ENCODE assay signal across 8 mouse cellular contexts in genomic region chr17:27564391-27565162, GRCm38 (mm10). TPM values are rescaled to one million over a fixed set of nuclear protein-coding genes. Genes with fewer than 3 reads are reported as not detected.
A peak's percentile ranks its signal among the peaks of the same experiment; 100 is the strongest.
DNase-seq lines count a peak whose midpoint lies in the region; ATAC-seq and TF ChIP-seq lines count a peak whose summit lies in the region.

No protein-coding gene starts in this region.

- peak; percentile 38 to 52 (median 42); a peak in 5 of 6 replicates for TF ChIP-seq CTCF in MEL (IDR thresholded peaks at IDR 0.05 in 2 of 3, conservative IDR thresholded peaks at IDR 0.05 in 1 of 3; ENCODE audit: control insufficient read depth in 1 of 3, insufficient read depth in 1 of 3, low read depth in 2 of 3, low read length in 3 of 3, poor library complexity in 1 of 3, severe bottlenecking in 1 of 3)

- peak overlapping the region; percentile 29; the same call in 1 of the 2 replicates for H3K27ac ChIP-seq in MEL (ENCODE audit: control insufficient read depth, low read depth, low read length)
- peak overlapping the region; percentile 88 for H3K27ac ChIP-seq in forebrain, embryonic 10.5 days
- H3K27ac ChIP-seq in limb, embryonic 11.5 days (replicated peaks; ENCODE audit: low read depth, low read length): peak overlapping the region; percentile 18; the same call in 1 of the 2 replicates
- no peak overlapping the region for H3K27ac ChIP-seq in neural tube, embryonic 12.5 days

- no peak for TF ChIP-seq EP300 in MEL (IDR thresholded peaks at IDR 0.05; ENCODE audit: low read depth in 1 of 2, low read length in 2 of 2)

- peaks cover 5 to 18% of the 10 kb centered on the region in 2 experiments for H3K36me3 ChIP-seq in MEL (ENCODE audit: control insufficient read depth in 1 of 2, insufficient read depth in 2 of 2, low read length in 2 of 2)
- peaks cover 40% of the 10 kb centered on the region for H3K36me3 ChIP-seq in forebrain, embryonic 10.5 days (replicated peaks)
- peaks cover 16% of the 10 kb centered on the region; the same call in 1 of the 2 replicates for H3K36me3 ChIP-seq in limb, embryonic 11.5 days (ENCODE audit: control insufficient read depth, insufficient read depth, low read length)
- peaks cover 16% of the 10 kb centered on the region for H3K36me3 ChIP-seq in neural tube, embryonic 12.5 days

- H3K4me2 ChIP-seq in limb, embryonic 11.5 days (ENCODE audit: low read depth, severe bottlenecking): peak overlapping the region; percentile 91
- peak overlapping the region; percentile 92 for H3K4me2 ChIP-seq in neural tube, embryonic 12.5 days (replicated peaks)

- H3K9me3 ChIP-seq in MEL (replicated peaks; ENCODE audit: insufficient read depth, low read length): no peaks in the 10 kb centered on the region
- H3K9me3 ChIP-seq in forebrain, embryonic 10.5 days: no peaks in the 10 kb centered on the region
- no peaks in the 10 kb centered on the region for H3K9me3 ChIP-seq in limb, embryonic 11.5 days (ENCODE audit: control insufficient read depth, low read length)
- H3K9me3 ChIP-seq in neural tube, embryonic 12.5 days: no peaks in the 10 kb centered on the region

- WGBS in forebrain, embryonic 10.5 days: 8% methylated on average over 20 of the region's 20 CpGs
- 11% methylated on average over 20 of the region's 20 CpGs for WGBS in limb, embryonic 11.5 days
- 10% methylated on average over 20 of the region's 20 CpGs for WGBS in neural tube, embryonic 12.5 days

- H3K4me3 ChIP-seq in MEL (ENCODE audit: control insufficient read depth in 1 of 2, insufficient read depth in 1 of 2, low read depth in 2 of 2, low read length in 2 of 2): peak overlapping the region; percentile 60 to 85
- peak overlapping the region; percentile 68 for H3K4me3 ChIP-seq in forebrain, embryonic 10.5 days
- peak overlapping the region; percentile 45; the same call in 1 of the 2 replicates for H3K4me3 ChIP-seq in limb, embryonic 11.5 days (ENCODE audit: low read depth, low read length)
- H3K4me3 ChIP-seq in neural tube, embryonic 12.5 days: peak overlapping the region; percentile 56

- no peaks in the 10 kb centered on the region for H3K27me3 ChIP-seq in MEL (ENCODE audit: control insufficient read depth in 1 of 2, insufficient read depth in 2 of 2, low read length in 2 of 2)
- H3K27me3 ChIP-seq in forebrain, embryonic 10.5 days (ENCODE audit: poor library complexity, severe bottlenecking): peaks cover 18% of the 10 kb centered on the region
- no peaks in the 10 kb centered on the region for H3K27me3 ChIP-seq in limb, embryonic 11.5 days (ENCODE audit: control insufficient read depth, insufficient read depth, low read length)
- H3K27me3 ChIP-seq in neural tube, embryonic 12.5 days (replicated peaks): no peaks in the 10 kb centered on the region

- H3K79me2 ChIP-seq in MEL (ENCODE audit: control insufficient read depth, insufficient read depth, low read length, poor library complexity): peaks cover 14% of the 10 kb centered on the region

- no peak for TF ChIP-seq RAD21 in MEL (IDR thresholded peaks at IDR 0.05; ENCODE audit: low read depth, low read length)

- H3K9ac ChIP-seq in MEL (ENCODE audit: control insufficient read depth, low read depth, low read length, poor library complexity, severe bottlenecking): peak overlapping the region; percentile 72
- H3K9ac ChIP-seq in limb, embryonic 11.5 days (ENCODE audit: low read length): no peak overlapping the region
- H3K9ac ChIP-seq in neural tube, embryonic 12.5 days: peak overlapping the region; percentile 65

- ATAC-seq in limb, embryonic 11.5 days (ENCODE audit: insufficient number of reproducible peaks, low FRiP score, low TSS enrichment, low read depth): no peak
- no peak for ATAC-seq in neural tube, embryonic 12.5 days (ENCODE audit: low FRiP score, low read depth)

- peak; percentile 32 for DNase-seq in kidney, adult 18-20 months
- no peak for DNase-seq in kidney, postnatal 25 days
- peak; percentile 69 for DNase-seq in MEL (ENCODE audit: low read depth, low spot score)
- peak; percentile 53 for DNase-seq in forebrain, embryonic 10.5 days (ENCODE audit: extremely low spot score, low spot score)
- peak; percentile 65 for DNase-seq in limb, embryonic 11.5 days (ENCODE audit: low spot score)
- no peak for DNase-seq in ovary, adult 18-20 months (ENCODE audit: low spot score)
- DNase-seq in urinary bladder, postnatal 4 days (ENCODE audit: low spot score in 2 of 2): no peak

- peaks cover 2 to 19% of the 10 kb centered on the region in 2 experiments for H3K4me1 ChIP-seq in MEL (ENCODE audit: control insufficient read depth in 1 of 2, insufficient read depth in 2 of 2, low read length in 2 of 2)
- H3K4me1 ChIP-seq in forebrain, embryonic 10.5 days: peaks cover 62% of the 10 kb centered on the region
- H3K4me1 ChIP-seq in limb, embryonic 11.5 days (ENCODE audit: control insufficient read depth, insufficient read depth, low read length): peaks cover 25% of the 10 kb centered on the region
- H3K4me1 ChIP-seq in neural tube, embryonic 12.5 days: peaks cover 27% of the 10 kb centered on the region

- peak in 1 of 2 experiments; percentile 2; a peak in 1 of 4 replicates for TF ChIP-seq POLR2A in MEL (IDR thresholded peaks at IDR 0.05; ENCODE audit: control insufficient read depth in 1 of 2, insufficient read depth in 1 of 2, low read depth in 1 of 2, low read length in 2 of 2, poor library complexity in 1 of 2)

TF ChIP-seq in MEL, 35 proteins besides CTCF, POLR2A, EP300 and RAD21:
- peak; percentile 92 for TF ChIP-seq POLR2AphosphoS2 (IDR thresholded peaks at IDR 0.05; ENCODE audit: low read length)
- TF ChIP-seq ZMIZ1 (IDR thresholded peaks at IDR 0.05; ENCODE audit: low read depth, low read length): peak; percentile 16; the same call in 1 of the 2 replicates
- 0 out of 2 replicates have a peak, but pooled peaks have one; percentile 33 for TF ChIP-seq MYB (IDR thresholded peaks at IDR 0.05; ENCODE audit: low read depth, low read length)
- TF ChIP-seq HCFC1 (IDR thresholded peaks at IDR 0.05; ENCODE audit: low read depth, low read length): 0 out of 2 replicates have a peak, but pooled peaks have one; percentile 23
- no peak for TF ChIP-seq CHD1 (IDR thresholded peaks at IDR 0.05; ENCODE audit: low read depth, low read length)
- no peak for TF ChIP-seq SMC3 (IDR thresholded peaks at IDR 0.05; ENCODE audit: low read depth, low read length)
- TF ChIP-seq JUND (IDR thresholded peaks at IDR 0.05; ENCODE audit: low read depth, low read length): no peak
- TF ChIP-seq MAZ (IDR thresholded peaks at IDR 0.05; ENCODE audit: low read depth, low read length): no peak
- TF ChIP-seq POLR2AphosphoS5 (IDR thresholded peaks at IDR 0.05; ENCODE audit: borderline replicate concordance, low read depth, low read length): peak; percentile 71; the same call in 1 of the 2 replicates

RNA-seq across cellular contexts. Expression of gene AI413582, which starts 1.0 kb away (rescaled TPM):
- 20.6 and 21.5 TPM in 2 replicates for total RNA-seq in MEL (2012; rRNA removed)
- polyA plus RNA-seq in MEL (2012; ENCODE audit: insufficient read depth in 1 of 2, insufficient read length in 2 of 2, low read depth in 1 of 2, low replicate concordance in 2 of 2, missing spikeins in 1 of 2): 10 to 100 TPM in 1 of 2 experiments, not detected in 1; 56.5 TPM
- polyA plus RNA-seq in forebrain, embryonic 10.5 days (2016; fragmentation: Nextera tagmentation; extraction: Ambion mirVana): 12.5 and 12.7 TPM in 2 replicates
- 11.0 and 11.4 TPM in 2 replicates for polyA plus RNA-seq in limb, embryonic 11.5 days (2014; fragmentation: Nextera tagmentation; extraction: Ambion mirVana)
- 25.0 and 30.9 TPM in 2 replicates for polyA plus RNA-seq in neural tube, embryonic 12.5 days (2016; fragmentation: Nextera tagmentation; extraction: Ambion mirVana)

RNA-seq across cellular contexts. Expression of gene Hmga1, which starts 8.3 kb away (rescaled TPM):
- 96.0 and 106 TPM in 2 replicates for total RNA-seq in MEL (2012; rRNA removed)
- 100 to 1,000 TPM in 1 of 2 experiments, not detected in 1; 112 TPM for polyA plus RNA-seq in MEL (2012; ENCODE audit: insufficient read depth in 1 of 2, insufficient read length in 2 of 2, low read depth in 1 of 2, low replicate concordance in 2 of 2, missing spikeins in 1 of 2)
- polyA plus RNA-seq in forebrain, embryonic 10.5 days (2016; fragmentation: Nextera tagmentation; extraction: Ambion mirVana): 821 and 911 TPM in 2 replicates
- 653 and 658 TPM in 2 replicates for polyA plus RNA-seq in limb, embryonic 11.5 days (2014; fragmentation: Nextera tagmentation; extraction: Ambion mirVana)
- polyA plus RNA-seq in neural tube, embryonic 12.5 days (2016; fragmentation: Nextera tagmentation; extraction: Ambion mirVana): 196 and 214 TPM in 2 replicates

RNA-seq across cellular contexts. Expression of gene Grm4, which starts 43.4 kb away (rescaled TPM):
- not detected in 2 replicates for total RNA-seq in MEL (2012; rRNA removed)
- under 1 TPM in 1 of 2 experiments, not detected in 1; 0.06 TPM for polyA plus RNA-seq in MEL (2012; ENCODE audit: insufficient read depth in 1 of 2, insufficient read length in 2 of 2, low read depth in 1 of 2, low replicate concordance in 2 of 2, missing spikeins in 1 of 2)
- 0.61 and 0.73 TPM in 2 replicates for polyA plus RNA-seq in forebrain, embryonic 10.5 days (2016; fragmentation: Nextera tagmentation; extraction: Ambion mirVana)
- polyA plus RNA-seq in limb, embryonic 11.5 days (2014; fragmentation: Nextera tagmentation; extraction: Ambion mirVana): 0.21 and 0.23 TPM in 2 replicates
- polyA plus RNA-seq in neural tube, embryonic 12.5 days (2016; fragmentation: Nextera tagmentation; extraction: Ambion mirVana): 2.7 and 3.4 TPM in 2 replicates

RNA-seq across cellular contexts. Expression of gene Nudt3, which starts 58.7 kb away (rescaled TPM):
- total RNA-seq in MEL (2012; rRNA removed): 93.8 and 96.5 TPM in 2 replicates
- 100 to 1,000 TPM in 1 of 2 experiments, 10 to 100 TPM in 1; 97.0 to 258 TPM for polyA plus RNA-seq in MEL (2012; ENCODE audit: insufficient read depth in 1 of 2, insufficient read length in 2 of 2, low read depth in 1 of 2, low replicate concordance in 2 of 2, missing spikeins in 1 of 2)
- polyA plus RNA-seq in forebrain, embryonic 10.5 days (2016; fragmentation: Nextera tagmentation; extraction: Ambion mirVana): 81.9 and 91.7 TPM in 2 replicates
- 29.7 and 42.2 TPM in 2 replicates for polyA plus RNA-seq in limb, embryonic 11.5 days (2014; fragmentation: Nextera tagmentation; extraction: Ambion mirVana)
- polyA plus RNA-seq in neural tube, embryonic 12.5 days (2016; fragmentation: Nextera tagmentation; extraction: Ambion mirVana): 213 and 227 TPM in 2 replicates

Comparison
In these comparisons a context has a peak if more than half of its experiments do, and no peak if none do; other contexts are left out.
1. DNase-seq: peak in kidney, adult 18-20 months (single experiment), MEL (single experiment), forebrain, embryonic 10.5 days (single experiment) and limb, embryonic 11.5 days (single experiment); none in kidney, postnatal 25 days (0 of 2), ovary, adult 18-20 months (single experiment) and urinary bladder, postnatal 4 days (0 of 2).
2. Peak in every context shown above with its lines, with median percentiles within 50 percentile points of each other: H3K4me3 ChIP-seq.